Mouse (Mus musculus) C2C12 (cell line): ENCODE results near the gene Cybb.

ENCODE experiments used
- CTCF ChIP-seq: IDR thresholded peaks from one replicate; pipeline ENCODE4 v1.5.1; 2011; ENCODE audit not compliant: control insufficient read depth, insufficient read depth, insufficient read length
- MAX ChIP-seq: IDR thresholded peaks from one replicate; pipeline ENCODE4 v1.6.1; 2011; ENCODE audit warnings: mild to moderate bottlenecking, control low read depth
- MYOD1 ChIP-seq: IDR thresholded peaks from one replicate; pipeline ENCODE4 v1.6.1; 2011; ENCODE audit warnings: low read depth; ENCODE audit not compliant: control insufficient read depth, insufficient read length
- MYOG ChIP-seq: IDR thresholded peaks from one replicate; pipeline ENCODE4 v1.6.1; 2011; ENCODE audit not compliant: control insufficient read depth, insufficient read length; ENCODE audit errors: extremely low read depth
- USF1 ChIP-seq: IDR thresholded peaks from one replicate; pipeline ENCODE4 v1.6.1; 2011; ENCODE audit warnings: low read depth, mild to moderate bottlenecking, control low read depth, moderate library complexity

- TF ChIP-seq CTCF (no peak), MAX (no peak), MYOG (no peak), USF1 (no peak), MYOD1 (no peak)
These were observed 47.0 kb downstream of the Cybb start for GRCm38 (mm10) chrX:9440556-9440955.
